Mouse (Mus musculus) monocyte, adult 5-6 weeks (primary cell): ENCODE data around the gene Irx2. TPM values are rescaled to one million over a fixed set of nuclear protein-coding genes. Genes with fewer than 3 reads are reported as not detected.

ENCODE experiments used
- ATAC-seq: fragments of 153-309, 156-312 bp; replicated peaks from 2 replicates; pipeline ENCODE4 v1.8.0; 2017; ENCODE audit warnings: mild to moderate bottlenecking; ENCODE audit not compliant: low TSS enrichment, insufficient number of reproducible peaks, severe bottlenecking, poor library complexity, low FRiP score
- total RNA-seq: library from RNA; stranded (forward); fragments of 200-1000, 200-491, 200-594 nt; gene quantifications from 3 replicates; pipeline ENCODE4 v1.2.3, GENCODE M21; 2017

Irx2 gene
- total RNA-seq, 1 experiment from 2014 or later: not detected

DNA sequence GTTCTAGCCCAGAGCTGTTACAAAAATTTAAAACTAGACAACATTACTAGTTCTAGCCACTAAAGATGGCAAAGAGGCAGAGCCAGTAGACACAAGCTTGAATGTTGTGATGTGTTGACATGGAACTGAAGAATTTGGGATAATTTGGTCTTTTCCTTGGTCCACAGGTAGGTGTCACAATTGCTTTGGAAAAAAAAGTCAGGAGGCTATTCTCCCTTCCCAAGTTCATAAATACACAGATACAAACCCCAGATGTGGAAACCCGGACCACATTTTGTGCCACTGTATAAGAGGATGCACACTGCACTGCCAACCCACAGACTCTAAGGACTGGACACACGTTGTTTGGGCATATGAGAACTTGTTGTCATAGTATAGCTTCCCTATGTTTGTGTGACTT is 4.5 kb downstream of the Irx2 start:
- ATAC-seq: no peak

- ATAC-seq: no peak
These were observed 6.2 kb downstream of the Irx2 start for GRCm38 (mm10) chr13:72634752-72635315.

- ATAC-seq: no peak
These were observed 7.8 kb downstream of the Irx2 start for GRCm38 (mm10) chr13:72636331-72636851.

GRCm38 (mm10) chr13:72637536-72637935 is 8.9 kb downstream of the Irx2 start:
- no peak for ATAC-seq

DNA sequence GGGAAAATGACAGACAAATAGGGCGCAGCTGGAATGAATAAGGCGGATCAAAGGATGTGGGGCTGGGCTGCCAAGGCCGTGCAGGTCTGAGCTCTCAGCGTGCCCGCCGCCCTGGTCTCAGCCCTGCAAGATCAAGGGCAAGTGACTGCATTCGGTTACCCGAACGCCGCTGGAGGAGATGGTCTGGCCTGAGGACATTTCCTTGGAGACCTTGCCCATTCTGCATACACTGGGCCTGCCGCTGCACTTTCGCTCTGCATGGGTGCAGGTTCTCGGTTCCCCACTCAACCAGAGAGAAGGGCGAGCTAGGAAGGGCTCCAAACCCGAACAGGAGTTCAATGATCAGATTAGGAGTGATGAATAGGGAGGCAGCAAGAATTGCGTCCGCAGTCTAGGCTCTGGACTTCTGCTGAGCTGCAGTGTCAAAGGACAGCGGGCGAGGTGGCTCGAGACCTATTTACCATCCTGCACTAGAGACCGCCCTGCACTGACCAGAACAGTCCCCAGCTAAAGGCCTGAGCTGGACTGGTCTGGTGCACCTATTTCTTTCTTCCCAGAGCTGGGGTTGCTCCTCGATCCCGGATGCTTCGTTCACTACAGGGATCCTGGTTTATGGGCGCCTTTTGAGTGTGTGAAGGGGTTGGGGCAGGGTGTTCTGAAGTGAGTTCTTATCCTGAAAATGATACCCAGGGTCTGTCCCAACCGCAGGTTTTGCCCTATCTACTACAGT is 9.9 kb downstream of the Irx2 start:
- ATAC-seq: no peak

GRCm38 (mm10) chr13:72639441-72640130 is 11.0 kb downstream of the Irx2 start:
- no peak for ATAC-seq

- no peak for ATAC-seq
These were observed 11.5 kb downstream of the Irx2 start for GRCm38 (mm10) chr13:72640131-72640521.

DNA sequence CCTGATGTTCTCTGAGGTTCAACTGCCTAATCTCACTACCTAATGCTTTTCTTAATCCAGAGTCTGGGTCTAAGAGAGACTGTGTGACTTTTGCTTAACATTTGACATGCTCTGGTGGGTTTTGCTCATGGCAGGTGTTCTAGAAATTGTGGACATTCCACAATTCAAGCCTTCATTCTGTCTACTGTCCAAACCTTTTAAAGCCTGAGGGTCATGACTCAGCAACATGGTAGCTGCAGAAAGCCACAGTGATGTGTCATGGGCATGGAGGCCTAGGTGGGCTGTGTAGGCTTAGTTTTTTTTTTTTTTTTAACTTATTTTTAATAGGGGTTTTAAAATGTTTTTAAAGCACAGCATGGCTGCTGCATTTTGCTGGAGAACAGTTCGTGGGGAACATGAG is 27.8 kb downstream of the Irx2 start:
- no peak for ATAC-seq

DNA sequence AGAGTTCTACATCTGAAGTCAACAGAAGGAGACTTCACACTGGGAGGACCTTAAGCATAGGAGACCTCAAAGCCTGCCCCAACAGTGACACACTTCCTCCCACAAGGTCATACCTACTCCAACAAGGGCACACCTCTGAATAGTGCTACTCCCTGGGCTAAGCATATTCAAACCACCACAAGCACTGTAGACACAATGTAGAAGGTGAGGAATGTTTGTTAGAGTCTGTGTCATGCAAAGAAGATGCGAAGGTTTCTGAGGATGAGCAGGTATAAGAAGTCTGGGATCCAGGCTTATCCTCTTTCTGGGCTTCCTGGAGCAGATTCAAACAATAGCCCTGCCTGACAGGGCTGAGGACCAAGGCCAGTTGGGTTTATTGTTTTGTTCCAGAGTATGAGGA is 47.2 kb downstream of the Irx2 start:
- ATAC-seq: no peak
